Mouse (Mus musculus): ENCODE measurements at regions not wholly inside any gene's neighbourhood (a gene's known extent, or its start where the extent isn't known, plus 50 kb on each side); places are given as distances from the start of the nearest gene placed in this dataset.

DNA sequence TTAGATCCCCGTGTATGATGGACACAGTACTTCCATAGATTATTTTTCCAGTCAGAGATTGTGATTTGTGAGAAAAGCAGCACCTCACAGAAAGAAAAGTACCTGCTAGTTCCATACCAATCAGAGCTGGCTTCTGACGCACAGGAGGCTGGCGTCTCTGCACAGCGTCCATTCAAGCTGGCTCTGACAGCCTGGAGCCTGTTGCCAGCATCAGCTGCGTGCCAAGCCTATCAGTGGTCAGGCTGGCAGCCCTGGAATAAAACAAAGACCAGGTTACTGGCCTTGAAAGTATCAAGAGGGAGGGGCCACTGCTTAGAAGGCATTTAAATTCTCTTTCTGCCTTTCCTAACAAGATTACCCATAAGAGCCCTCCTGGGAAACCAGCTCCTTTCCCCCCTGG lies 239.3 kb downstream of the Efnb2 start:
- no peaks in the 10 kb centered on the region for H3K9me3 ChIP-seq (ENCODE audit: control insufficient read depth, low read length)
- no peak overlapping the region for H3K9ac ChIP-seq
- H3K36me3 ChIP-seq (replicated peaks; ENCODE audit: control insufficient read depth, insufficient read depth), result no peaks in the 10 kb centered on the region
- ATAC-seq (ENCODE audit: low FRiP score), result no peak
- H3K27me3 ChIP-seq (ENCODE audit: control insufficient read depth, insufficient read depth, low read length), result no peaks in the 10 kb centered on the region
- no peak overlapping the region for H3K4me3 ChIP-seq (replicated peaks; ENCODE audit: low read length)
- 71% methylated on average over 5 of the region's 5 CpGs for WGBS
- H3K4me2 ChIP-seq (replicated peaks), result no peak overlapping the region
- H3K27ac ChIP-seq, result no peak overlapping the region
- DNase-seq (ENCODE audit: low spot score), result no peak
- H3K4me1 ChIP-seq (replicated peaks; ENCODE audit: control insufficient read depth, insufficient read depth, low read length), result no peaks in the 10 kb centered on the region

DNA sequence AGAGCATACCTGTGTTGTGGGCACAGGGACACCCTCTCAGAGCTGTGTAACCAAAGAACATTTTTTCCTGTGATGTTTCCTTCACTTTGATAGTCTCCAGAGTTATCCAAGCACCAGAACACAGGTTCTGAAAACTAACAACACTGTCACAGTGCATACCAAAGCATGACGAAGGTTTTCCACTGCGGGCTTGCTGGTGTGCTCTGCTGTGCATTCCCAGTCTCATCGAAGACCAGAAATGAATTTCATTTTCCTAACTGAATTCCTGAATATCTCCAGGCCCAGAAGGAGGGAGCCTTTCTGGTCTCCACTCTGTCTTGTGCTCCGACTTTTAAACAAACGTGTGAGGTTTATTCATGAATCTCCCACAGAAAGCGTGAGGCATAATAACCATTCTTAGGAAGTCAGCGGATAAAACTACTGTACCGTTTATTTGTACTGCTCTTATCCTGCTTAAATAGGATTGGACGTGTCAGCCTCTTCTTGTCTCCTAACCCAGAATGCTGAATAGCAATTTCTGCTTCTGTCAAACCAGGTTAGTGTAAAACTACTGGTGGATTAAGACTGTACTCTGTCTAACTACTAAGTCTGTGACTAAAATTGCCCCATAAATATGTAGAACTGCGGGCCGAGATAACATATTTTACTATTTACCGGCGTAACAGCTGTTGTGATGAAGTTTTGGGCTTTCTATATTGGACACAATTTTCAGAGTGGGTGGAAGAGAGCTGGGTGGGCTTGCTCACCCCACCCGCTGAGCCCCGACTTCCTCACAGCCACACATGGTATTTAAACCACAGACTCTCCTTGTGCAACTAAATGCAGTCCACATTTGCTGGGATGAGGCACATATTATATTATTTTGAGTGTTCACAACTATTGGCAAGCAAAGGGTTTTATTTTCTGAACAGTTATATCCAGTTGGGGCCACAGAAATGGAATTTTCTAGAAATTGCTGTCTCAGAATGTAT lies 241.4 kb downstream of the Efnb2 start:
- no peak overlapping the region for H3K9ac ChIP-seq
- 76% methylated on average over 15 of the region's 15 CpGs for WGBS
- no peak overlapping the region for H3K4me3 ChIP-seq (replicated peaks; ENCODE audit: low read length)
- H3K4me2 ChIP-seq (replicated peaks), result no peak overlapping the region
- H3K27me3 ChIP-seq (ENCODE audit: control insufficient read depth, insufficient read depth, low read length), result no peaks in the 10 kb centered on the region
- no peak for ATAC-seq (ENCODE audit: low FRiP score)
- H3K36me3 ChIP-seq (replicated peaks; ENCODE audit: control insufficient read depth, insufficient read depth), result no peaks in the 10 kb centered on the region
- DNase-seq (ENCODE audit: low spot score), result no peak
- H3K27ac ChIP-seq, result no peak overlapping the region
- H3K4me1 ChIP-seq (replicated peaks; ENCODE audit: control insufficient read depth, insufficient read depth, low read length), result no peaks in the 10 kb centered on the region
- H3K9me3 ChIP-seq (ENCODE audit: control insufficient read depth, low read length), result no peaks in the 10 kb centered on the region

DNA sequence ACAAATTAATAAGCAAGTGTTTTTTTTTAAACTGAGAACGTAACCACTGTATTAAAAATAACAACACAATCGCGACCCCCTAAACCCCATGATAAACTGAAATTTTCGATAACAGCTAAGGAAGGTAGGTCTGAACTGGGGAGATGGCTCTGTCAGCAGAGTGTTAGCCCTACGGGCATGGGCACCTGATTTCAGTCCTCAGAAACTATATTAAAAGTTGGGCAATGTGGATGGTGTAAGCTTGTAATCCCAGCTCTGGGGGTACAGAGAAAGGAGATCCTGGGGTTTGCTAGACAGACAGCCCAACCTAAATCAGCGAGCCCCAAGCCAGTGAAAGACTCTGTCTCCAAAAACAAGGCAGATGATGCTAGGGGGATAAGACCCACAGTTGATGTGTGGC lies 242.1 kb downstream of the Efnb2 start:
- no peak for ATAC-seq (ENCODE audit: low FRiP score)
- no peaks in the 10 kb centered on the region for H3K27me3 ChIP-seq (ENCODE audit: control insufficient read depth, insufficient read depth, low read length)
- WGBS, result 95% methylated on average over 6 of the region's 6 CpGs
- no peak overlapping the region for H3K4me2 ChIP-seq (replicated peaks)
- no peaks in the 10 kb centered on the region for H3K36me3 ChIP-seq (replicated peaks; ENCODE audit: control insufficient read depth, insufficient read depth)
- no peak overlapping the region for H3K9ac ChIP-seq
- H3K4me1 ChIP-seq (replicated peaks; ENCODE audit: control insufficient read depth, insufficient read depth, low read length), result no peaks in the 10 kb centered on the region
- H3K9me3 ChIP-seq (ENCODE audit: control insufficient read depth, low read length), result no peaks in the 10 kb centered on the region
- no peak overlapping the region for H3K4me3 ChIP-seq (replicated peaks; ENCODE audit: low read length)
- no peak for DNase-seq (ENCODE audit: low spot score)
- H3K27ac ChIP-seq, result no peak overlapping the region

DNA sequence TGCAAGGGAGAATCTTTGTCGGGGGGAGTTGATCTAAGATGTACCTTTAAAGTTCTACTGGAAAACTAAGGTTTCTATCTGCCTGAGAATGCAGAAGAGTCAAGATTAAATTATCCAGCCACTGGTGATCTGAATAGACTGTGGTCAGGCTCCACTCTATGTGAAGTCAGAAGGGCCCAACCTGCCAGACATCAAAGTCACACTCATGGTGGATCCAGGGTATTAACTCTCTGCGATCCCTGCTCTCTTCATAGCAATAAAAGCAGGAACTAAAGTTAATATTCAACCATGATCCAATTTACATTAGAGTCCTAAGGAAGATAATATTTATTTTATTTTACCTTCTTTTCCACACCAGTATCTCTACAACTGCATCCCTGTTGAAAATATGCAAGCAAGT lies 242.5 kb downstream of the Efnb2 start:
- H3K4me3 ChIP-seq (replicated peaks; ENCODE audit: low read length), result no peak overlapping the region
- no peaks in the 10 kb centered on the region for H3K9me3 ChIP-seq (ENCODE audit: control insufficient read depth, low read length)
- H3K4me1 ChIP-seq (replicated peaks; ENCODE audit: control insufficient read depth, insufficient read depth, low read length), result no peaks in the 10 kb centered on the region
- no peaks in the 10 kb centered on the region for H3K36me3 ChIP-seq (replicated peaks; ENCODE audit: control insufficient read depth, insufficient read depth)
- no peak overlapping the region for H3K4me2 ChIP-seq (replicated peaks)
- H3K9ac ChIP-seq, result no peak overlapping the region
- H3K27me3 ChIP-seq (ENCODE audit: control insufficient read depth, insufficient read depth, low read length), result no peaks in the 10 kb centered on the region
- ATAC-seq (ENCODE audit: low FRiP score), result no peak
- no peak overlapping the region for H3K27ac ChIP-seq
- no peak for DNase-seq (ENCODE audit: low spot score)
- 93% methylated on average over 2 of the region's 2 CpGs for WGBS

DNA sequence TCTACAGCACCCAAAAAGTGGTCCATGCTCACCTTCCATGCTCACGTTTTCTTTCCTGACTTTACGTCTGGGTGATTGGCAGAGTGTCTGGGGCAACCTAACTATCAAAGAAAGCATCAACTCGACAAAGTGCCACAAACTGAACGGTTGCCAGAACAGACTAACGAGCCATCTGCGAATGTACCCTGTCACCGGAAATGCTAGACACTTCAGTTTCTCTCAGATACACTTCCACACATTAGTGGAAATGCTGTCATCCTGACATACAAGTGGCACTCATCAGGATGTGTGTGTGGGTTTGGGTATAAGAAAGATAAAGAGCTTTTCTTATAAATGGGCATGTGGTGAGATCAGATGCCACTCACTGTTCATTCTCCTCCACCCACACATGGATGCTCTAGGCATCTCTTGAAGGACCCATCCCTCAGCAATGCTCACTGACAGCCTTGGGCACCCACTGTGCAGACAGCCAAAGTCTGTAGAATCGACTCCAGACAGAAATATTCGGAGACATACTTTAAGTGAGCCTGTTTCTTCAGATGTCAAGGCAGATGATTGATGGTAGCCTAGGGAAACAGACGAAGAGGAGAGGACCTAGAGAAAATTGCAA lies 244.8 kb downstream of the Efnb2 start:
- no peak overlapping the region for H3K27ac ChIP-seq
- no peak overlapping the region for H3K9ac ChIP-seq
- no peak overlapping the region for H3K4me2 ChIP-seq (replicated peaks)
- H3K4me3 ChIP-seq (replicated peaks; ENCODE audit: low read length), result no peak overlapping the region
- no peaks in the 10 kb centered on the region for H3K36me3 ChIP-seq (replicated peaks; ENCODE audit: control insufficient read depth, insufficient read depth)
- DNase-seq (ENCODE audit: low spot score) (no peak), ATAC-seq (ENCODE audit: low FRiP score) (no peak)
- H3K9me3 ChIP-seq (ENCODE audit: control insufficient read depth, low read length), result no peaks in the 10 kb centered on the region
- H3K27me3 ChIP-seq (ENCODE audit: control insufficient read depth, insufficient read depth, low read length), result no peaks in the 10 kb centered on the region
- WGBS, result 64% methylated on average over 10 of the region's 10 CpGs
- H3K4me1 ChIP-seq (replicated peaks; ENCODE audit: control insufficient read depth, insufficient read depth, low read length), result no peaks in the 10 kb centered on the region

DNA sequence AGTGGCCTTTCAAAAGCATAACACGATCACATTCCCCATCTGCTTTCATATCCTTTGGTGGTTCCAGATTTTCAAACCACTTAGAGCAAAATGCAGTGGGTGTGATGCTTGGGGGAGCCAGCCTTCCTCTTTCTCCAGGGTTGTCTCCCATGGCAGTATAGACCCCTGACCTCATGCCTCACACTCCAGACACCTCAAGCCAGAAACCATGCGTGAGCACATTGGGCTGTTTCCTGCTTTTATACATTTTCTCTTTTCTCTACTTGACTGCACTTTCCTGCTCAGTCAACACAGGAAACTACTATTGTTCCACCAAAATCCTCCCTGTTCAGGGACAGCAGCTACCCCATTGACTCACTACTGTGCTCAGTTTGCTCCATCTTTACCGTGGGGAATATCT lies 253.7 kb downstream of the Efnb2 start:
- no peak for DNase-seq (ENCODE audit: low spot score)
- Histone ChIP-seq H3K9me3 (ENCODE audit: control insufficient read depth, low read length) (0 out of 2 replicates have a peak, but pooled peaks cover 3% of the 10 kb centered on the region), H3K27ac (no peak overlapping the region), H3K27me3 (ENCODE audit: control insufficient read depth, insufficient read depth, low read length) (no peaks in the 10 kb centered on the region), H3K4me3 (replicated peaks; ENCODE audit: low read length) (no peak overlapping the region), H3K9ac (no peak overlapping the region), H3K36me3 (replicated peaks; ENCODE audit: control insufficient read depth, insufficient read depth) (no peaks in the 10 kb centered on the region), H3K4me1 (replicated peaks; ENCODE audit: control insufficient read depth, insufficient read depth, low read length) (no peaks in the 10 kb centered on the region), H3K4me2 (replicated peaks) (no peak overlapping the region)
- ATAC-seq (ENCODE audit: low FRiP score), result no peak
- WGBS, result 94% methylated on average over 3 of the region's 3 CpGs

DNA sequence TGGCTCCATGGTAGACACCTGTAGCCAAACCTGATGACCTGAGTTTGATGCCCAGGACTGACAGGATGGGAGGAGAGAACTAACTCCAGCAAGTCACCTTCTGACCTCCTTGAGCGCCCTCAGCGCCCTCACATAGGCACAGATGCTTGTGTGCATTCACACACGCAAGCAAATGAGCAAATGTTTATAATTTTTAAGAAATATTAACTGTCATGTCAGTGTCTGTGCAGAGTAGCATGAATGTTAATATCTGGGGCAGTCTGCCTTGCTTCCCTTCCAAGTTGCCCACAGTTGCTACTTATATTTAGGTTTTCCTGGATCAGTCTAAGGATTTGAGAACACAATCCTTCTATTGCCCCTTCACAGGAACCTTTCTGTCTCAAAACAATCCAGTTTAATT lies 257.6 kb downstream of the Efnb2 start:
- H3K4me2 ChIP-seq (replicated peaks), result no peak overlapping the region
- 97% methylated on average over 3 of the region's 3 CpGs for whole genome bisulfite sequencing
- no peaks in the 10 kb centered on the region for H3K4me1 ChIP-seq (replicated peaks; ENCODE audit: control insufficient read depth, insufficient read depth, low read length)
- no peak for DNase-seq (ENCODE audit: low spot score)
- no peaks in the 10 kb centered on the region for H3K27me3 ChIP-seq (ENCODE audit: control insufficient read depth, insufficient read depth, low read length)
- no peak overlapping the region for H3K27ac ChIP-seq
- no peak overlapping the region for H3K9ac ChIP-seq
- ATAC-seq (ENCODE audit: low FRiP score), result no peak
- H3K9me3 ChIP-seq (ENCODE audit: control insufficient read depth, low read length), result no peaks in the 10 kb centered on the region
- H3K36me3 ChIP-seq (replicated peaks; ENCODE audit: control insufficient read depth, insufficient read depth), result no peaks in the 10 kb centered on the region
- no peak overlapping the region for H3K4me3 ChIP-seq (replicated peaks; ENCODE audit: low read length)

DNA sequence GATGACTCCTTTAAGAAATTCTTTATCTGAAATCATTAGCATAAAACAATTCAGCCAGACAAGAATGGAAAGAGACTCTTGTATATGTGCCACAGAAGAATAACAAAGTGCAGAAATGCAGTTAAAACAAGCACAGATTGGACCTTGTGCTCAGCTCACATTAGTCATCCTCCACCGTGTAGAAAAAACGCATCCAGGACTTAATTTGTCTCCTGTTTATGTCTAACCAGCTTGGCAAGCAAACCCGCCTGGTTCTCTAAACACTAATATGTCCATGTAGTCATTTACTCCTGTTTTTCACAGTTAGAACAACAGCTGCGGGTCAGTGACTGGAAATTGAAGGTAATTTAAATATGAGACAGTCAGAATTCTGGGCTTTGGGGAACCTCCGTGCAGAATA lies 268.7 kb downstream of the Efnb2 start:
- H3K4me1 ChIP-seq (replicated peaks; ENCODE audit: control insufficient read depth, insufficient read depth, low read length), result no peaks in the 10 kb centered on the region
- no peak for ATAC-seq (ENCODE audit: low FRiP score)
- DNase-seq (ENCODE audit: low spot score), result no peak
- WGBS, result 59% methylated on average over 5 of the region's 5 CpGs
- H3K27me3 ChIP-seq (ENCODE audit: control insufficient read depth, insufficient read depth, low read length), result no peaks in the 10 kb centered on the region
- H3K9me3 ChIP-seq (ENCODE audit: control insufficient read depth, low read length), result no peaks in the 10 kb centered on the region
- no peak overlapping the region for H3K9ac ChIP-seq
- H3K36me3 ChIP-seq (replicated peaks; ENCODE audit: control insufficient read depth, insufficient read depth), result no peaks in the 10 kb centered on the region
- no peak overlapping the region for H3K27ac ChIP-seq
- no peak overlapping the region for H3K4me2 ChIP-seq (replicated peaks)
- H3K4me3 ChIP-seq (replicated peaks; ENCODE audit: low read length), result no peak overlapping the region

DNA sequence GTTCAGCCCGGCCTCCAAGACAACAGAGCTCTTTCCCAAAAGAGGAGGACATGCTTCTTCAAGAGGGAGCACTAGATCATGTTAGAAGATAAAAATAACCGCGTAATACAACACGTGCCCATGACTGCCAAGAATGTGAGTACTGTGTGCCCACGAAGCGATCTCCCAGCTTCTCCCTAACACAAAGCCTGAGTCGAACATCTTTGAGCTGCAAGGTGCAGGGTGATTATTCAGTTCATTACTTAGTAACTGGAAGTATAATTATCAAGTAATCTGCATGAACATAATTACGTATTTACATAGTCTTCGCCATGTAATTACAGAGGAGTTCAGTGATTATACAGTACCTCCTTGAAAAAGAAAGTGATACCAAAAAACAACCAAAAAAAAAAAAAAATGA lies 269.7 kb downstream of the Efnb2 start:
- no peak overlapping the region for H3K4me2 ChIP-seq (replicated peaks)
- no peak for DNase-seq (ENCODE audit: low spot score)
- no peaks in the 10 kb centered on the region for H3K27me3 ChIP-seq (ENCODE audit: control insufficient read depth, insufficient read depth, low read length)
- 84% methylated on average over 9 of the region's 9 CpGs for WGBS
- no peak overlapping the region for H3K27ac ChIP-seq
- H3K36me3 ChIP-seq (replicated peaks; ENCODE audit: control insufficient read depth, insufficient read depth), result no peaks in the 10 kb centered on the region
- H3K4me3 ChIP-seq (replicated peaks; ENCODE audit: low read length), result no peak overlapping the region
- H3K9me3 ChIP-seq (ENCODE audit: control insufficient read depth, low read length), result no peaks in the 10 kb centered on the region
- ATAC-seq (ENCODE audit: low FRiP score), result no peak
- H3K4me1 ChIP-seq (replicated peaks; ENCODE audit: control insufficient read depth, insufficient read depth, low read length), result no peaks in the 10 kb centered on the region
- no peak overlapping the region for H3K9ac ChIP-seq
